Mouse (Mus musculus): ENCODE measurements around the gene Actg2.

DNA sequence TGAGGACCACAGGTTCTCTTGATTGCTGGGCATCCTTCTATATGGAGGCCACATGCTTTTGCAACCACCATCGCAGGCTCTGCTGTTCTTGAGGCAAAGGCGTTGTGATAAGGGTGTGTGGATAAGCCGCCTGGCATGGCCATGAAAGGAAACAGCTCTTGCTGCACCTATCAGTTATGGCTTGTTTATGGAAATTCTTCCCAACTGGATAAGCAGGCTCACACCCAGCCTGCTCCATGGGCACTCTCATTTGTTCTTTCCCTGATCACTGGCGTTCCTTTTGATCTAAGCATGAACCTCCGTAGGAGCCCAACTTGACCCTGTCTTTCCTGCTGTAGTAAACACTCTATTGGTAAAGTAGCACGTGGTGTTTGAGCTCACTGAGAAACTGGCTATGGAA lies 14.3 kb downstream of the Actg2 start:
- TF ChIP-seq CHD2 (IDR thresholded peaks at IDR 0.05; ENCODE audit: low read depth, low read length) (no peak), ZC3H11A (IDR thresholded peaks at IDR 0.05; ENCODE audit: borderline replicate concordance, low read depth, low read length) (no peak), MAFK (IDR thresholded peaks at IDR 0.05; ENCODE audit: insufficient read depth, low read depth, low read length) (no peak), ZNF384 (IDR thresholded peaks at IDR 0.05; ENCODE audit: low read depth, low read length) (no peak)

All from ES-E14 (cell line).